8 mouse cellular contexts compared by ENCODE assay signal in genomic region chr17:47614018-47614417, GRCm38 (mm10). TPM values are rescaled to one million over a fixed set of nuclear protein-coding genes. Genes with fewer than 3 reads are reported as not detected.
A peak's percentile ranks its signal among the peaks of the same experiment; 100 is the strongest.
DNase-seq lines count a peak whose midpoint lies in the region; ATAC-seq and TF ChIP-seq lines count a peak whose summit lies in the region.

No protein-coding gene starts in this region.

- intact Hi-C loops in left cerebral cortex, postnatal 14 days (cut with DNase I) = loop anchor here (5.0 kb wide), 1 partner anchor 68 kb away; no protein-coding TSS in a partner anchor
- intact Hi-C loops in left cerebral cortex, postnatal 25 days (cut with DNase I) = loop anchor here (5.0 kb wide), 1 partner anchor 73 kb away; the partner anchor contains the start of genes Frs3 and Tomm6

- WGBS in midbrain, postnatal 0 days = 86% methylated on average over 1 of the region's 1 CpGs
- 100% methylated on average over 1 of the region's 1 CpGs for WGBS in midbrain, embryonic 16.5 days
- 78% methylated on average over 1 of the region's 1 CpGs for WGBS in small intestine, adult 2 months

- DNase-seq in cerebellum, postnatal 10 days = peak; percentile 46 to 48
- no peak for DNase-seq in cerebellum, adult 9-11 months
- no peak for DNase-seq in midbrain, postnatal 0 days (ENCODE audit: low spot score)
- DNase-seq in left cerebral cortex, postnatal 14 days (ENCODE audit: low spot score in 2 of 2) = no peak
- DNase-seq in left cerebral cortex, postnatal 25 days (ENCODE audit: low spot score in 2 of 2) = no peak

- no peaks in the 10 kb centered on the region for H3K27me3 ChIP-seq in midbrain, postnatal 0 days (ENCODE audit: insufficient read depth, low read length)
- no peaks in the 10 kb centered on the region for H3K27me3 ChIP-seq in midbrain, embryonic 16.5 days (ENCODE audit: control insufficient read depth, insufficient read depth, low read depth, low read length)
- no peaks in the 10 kb centered on the region for H3K27me3 ChIP-seq in small intestine, adult 2 months (ENCODE audit: control insufficient read depth, insufficient read depth, low read length)

- H3K27ac ChIP-seq in midbrain, postnatal 0 days (ENCODE audit: low read depth, low read length) = no peak overlapping the region
- H3K27ac ChIP-seq in midbrain, embryonic 16.5 days (ENCODE audit: low read length) = no peak overlapping the region
- H3K27ac ChIP-seq in embryonic fibroblast, embryonic 13.5 days (ENCODE audit: insufficient read depth, low read length) = no peak overlapping the region
- no peak overlapping the region for H3K27ac ChIP-seq in small intestine, adult 2 months (ENCODE audit: insufficient read depth, low read depth, low read length)

- no peaks in the 10 kb centered on the region for H3K9me3 ChIP-seq in midbrain, postnatal 0 days (ENCODE audit: low read length)
- H3K9me3 ChIP-seq in midbrain, embryonic 16.5 days (replicated peaks; ENCODE audit: control insufficient read depth, low read length, poor library complexity, severe bottlenecking) = no peaks in the 10 kb centered on the region

- H3K4me3 ChIP-seq in midbrain, postnatal 0 days (ENCODE audit: low read depth, low read length) = no peak overlapping the region
- H3K4me3 ChIP-seq in midbrain, embryonic 16.5 days (ENCODE audit: low read depth, low read length) = no peak overlapping the region
- H3K4me3 ChIP-seq in embryonic fibroblast, embryonic 13.5 days (ENCODE audit: insufficient read depth, low read length) = no peak overlapping the region
- H3K4me3 ChIP-seq in small intestine, adult 2 months (ENCODE audit: low read depth, low read length) = no peak overlapping the region

- H3K4me1 ChIP-seq in midbrain, postnatal 0 days (ENCODE audit: insufficient read depth, low read length) = peaks cover 13% of the 10 kb centered on the region; the same call in 1 of the 2 replicates
- peaks cover 24% of the 10 kb centered on the region for H3K4me1 ChIP-seq in midbrain, embryonic 16.5 days (ENCODE audit: control insufficient read depth, insufficient read depth, low read length)
- no peaks in the 10 kb centered on the region for H3K4me1 ChIP-seq in embryonic fibroblast, embryonic 13.5 days (ENCODE audit: control insufficient read depth, insufficient read depth, low read length)
- H3K4me1 ChIP-seq in small intestine, adult 2 months (ENCODE audit: control insufficient read depth, insufficient read depth, insufficient read length, low read length) = peaks cover 6% of the 10 kb centered on the region

- H3K9ac ChIP-seq in midbrain, postnatal 0 days (replicated peaks; ENCODE audit: low read length, poor library complexity, severe bottlenecking) = no peak overlapping the region
- no peak overlapping the region for H3K9ac ChIP-seq in midbrain, embryonic 16.5 days (ENCODE audit: low read depth, low read length)

- no peak for TF ChIP-seq POLR2A in embryonic fibroblast, embryonic 13.5 days (IDR thresholded peaks at IDR 0.05; ENCODE audit: low read depth, low read length)
- no peak for TF ChIP-seq POLR2A in small intestine, adult 2 months (IDR thresholded peaks at IDR 0.05; ENCODE audit: low read depth, low read length)

- ATAC-seq in midbrain, postnatal 0 days (ENCODE audit: low FRiP score) = no peak
- no peak for ATAC-seq in midbrain, embryonic 16.5 days

- H3K36me3 ChIP-seq in midbrain, postnatal 0 days (ENCODE audit: insufficient read depth, low read length) = peaks cover 10% of the 10 kb centered on the region
- peaks cover 8% of the 10 kb centered on the region; the same call in 1 of the 2 replicates for H3K36me3 ChIP-seq in midbrain, embryonic 16.5 days (ENCODE audit: control insufficient read depth, insufficient read depth, low read length)
- peaks cover 18% of the 10 kb centered on the region for H3K36me3 ChIP-seq in small intestine, adult 2 months (ENCODE audit: control insufficient read depth, insufficient read depth, low read length)

- TF ChIP-seq CTCF in midbrain, postnatal 0 days (IDR thresholded peaks at IDR 0.05) = peak; percentile 53
- peak; percentile 56; the same call in 1 of the 2 replicates for TF ChIP-seq CTCF in embryonic fibroblast, embryonic 13.5 days (IDR thresholded peaks at IDR 0.05; ENCODE audit: borderline replicate concordance, insufficient read depth, low read length)
- TF ChIP-seq CTCF in small intestine, adult 2 months (IDR thresholded peaks at IDR 0.05; ENCODE audit: extremely low read depth, insufficient read length, insufficient replicate concordance, low read depth, low read length) = peak; percentile 73; the same call in 1 of the 2 replicates

- no peak overlapping the region for H3K4me2 ChIP-seq in midbrain, postnatal 0 days (ENCODE audit: low read depth, low read length, poor library complexity, severe bottlenecking)
- H3K4me2 ChIP-seq in midbrain, embryonic 16.5 days (ENCODE audit: low read length) = no peak overlapping the region

RNA-seq across cellular contexts. Expression of gene Gm20517, which starts 2.6 kb away (rescaled TPM):
- 3.2 and 8.0 TPM in 2 replicates for total RNA-seq in midbrain, postnatal 0 days (2014; rRNA removed)
- 0.96 and 1.1 TPM in 2 replicates for polyA plus RNA-seq in midbrain, postnatal 0 days (2015; fragmentation: Nextera tagmentation; extraction: Ambion mirVana)
- polyA plus RNA-seq in midbrain, embryonic 16.5 days (2015; fragmentation: Nextera tagmentation; extraction: Ambion mirVana) = 1.3 and 2.0 TPM in 2 replicates
- polyA plus RNA-seq in embryonic fibroblast, embryonic 13.5 days (2011; ENCODE audit: insufficient read length, low read depth, missing spikeins) = 2.5 and 2.8 TPM in 2 replicates
- 0.88 and 1.7 TPM in 2 replicates for polyA plus RNA-seq in small intestine, adult 2 months (2012; rRNA removed)
- 1 to 10 TPM; 5.8 to 7.4 TPM for total RNA-seq in left cerebral cortex, postnatal 14 days (2021)
- total RNA-seq in left cerebral cortex, postnatal 25 days (2021) = 1 to 10 TPM; 3.5 to 7.2 TPM

RNA-seq across cellular contexts. Expression of gene Med20, which starts 2.6 kb away (rescaled TPM):
- total RNA-seq in midbrain, postnatal 0 days (2014; rRNA removed) = 33.8 and 44.7 TPM in 2 replicates
- 32.4 TPM in 2 replicates for polyA plus RNA-seq in midbrain, postnatal 0 days (2015; fragmentation: Nextera tagmentation; extraction: Ambion mirVana)
- polyA plus RNA-seq in midbrain, embryonic 16.5 days (2015; fragmentation: Nextera tagmentation; extraction: Ambion mirVana) = 47.0 and 47.7 TPM in 2 replicates
- polyA plus RNA-seq in embryonic fibroblast, embryonic 13.5 days (2011; ENCODE audit: insufficient read length, low read depth, missing spikeins) = 27.2 and 28.9 TPM in 2 replicates
- 7.3 and 11.3 TPM in 2 replicates for polyA plus RNA-seq in small intestine, adult 2 months (2012; rRNA removed)
- 10 to 100 TPM; 20.8 to 28.9 TPM for total RNA-seq in left cerebral cortex, postnatal 14 days (2021)
- total RNA-seq in left cerebral cortex, postnatal 25 days (2021) = 10 to 100 TPM; 27.2 to 32.7 TPM

RNA-seq across cellular contexts. Expression of gene Bysl, which starts 2.7 kb away (rescaled TPM):
- total RNA-seq in midbrain, postnatal 0 days (2014; rRNA removed) = 25.8 and 26.0 TPM in 2 replicates
- 31.9 and 33.1 TPM in 2 replicates for polyA plus RNA-seq in midbrain, postnatal 0 days (2015; fragmentation: Nextera tagmentation; extraction: Ambion mirVana)
- 38.6 and 40.7 TPM in 2 replicates for polyA plus RNA-seq in midbrain, embryonic 16.5 days (2015; fragmentation: Nextera tagmentation; extraction: Ambion mirVana)
- polyA plus RNA-seq in embryonic fibroblast, embryonic 13.5 days (2011; ENCODE audit: insufficient read length, low read depth, missing spikeins) = 11.6 and 17.0 TPM in 2 replicates
- polyA plus RNA-seq in small intestine, adult 2 months (2012; rRNA removed) = 3.3 and 3.5 TPM in 2 replicates
- 10 to 100 TPM; 21.0 to 21.1 TPM for total RNA-seq in left cerebral cortex, postnatal 14 days (2021)
- 10 to 100 TPM; 18.2 to 18.5 TPM for total RNA-seq in left cerebral cortex, postnatal 25 days (2021)

RNA-seq across cellular contexts. Expression of gene Usp49, which starts 16.5 kb away (rescaled TPM):
- total RNA-seq in midbrain, postnatal 0 days (2014; rRNA removed) = 24.3 and 24.4 TPM in 2 replicates
- polyA plus RNA-seq in midbrain, postnatal 0 days (2015; fragmentation: Nextera tagmentation; extraction: Ambion mirVana) = 3.7 and 3.9 TPM in 2 replicates
- polyA plus RNA-seq in midbrain, embryonic 16.5 days (2015; fragmentation: Nextera tagmentation; extraction: Ambion mirVana) = 5.3 and 7.3 TPM in 2 replicates
- 7.2 and 8.8 TPM in 2 replicates for polyA plus RNA-seq in embryonic fibroblast, embryonic 13.5 days (2011; ENCODE audit: insufficient read length, low read depth, missing spikeins)
- polyA plus RNA-seq in small intestine, adult 2 months (2012; rRNA removed) = 2.3 and 4.6 TPM in 2 replicates
- total RNA-seq in left cerebral cortex, postnatal 14 days (2021) = 10 to 100 TPM in 1 of 2 experiments, 1 to 10 TPM in 1; 9.0 to 10.4 TPM
- total RNA-seq in left cerebral cortex, postnatal 25 days (2021) = 10 to 100 TPM in 1 of 2 experiments, 1 to 10 TPM in 1; 9.9 to 11.6 TPM

Comparison
In these comparisons a context has a peak if more than half of its experiments do, and no peak if none do; other contexts are left out.
1. DNase-seq: peak in cerebellum, postnatal 10 days (2 of 2); none in cerebellum, adult 9-11 months (single experiment), midbrain, postnatal 0 days (single experiment), left cerebral cortex, postnatal 14 days (0 of 2) and left cerebral cortex, postnatal 25 days (0 of 2).
2. Peak in every context shown above with its lines, with median percentiles within 50 percentile points of each other: CTCF ChIP-seq.